Mouse (Mus musculus): ENCODE results near the gene Dlg2.

DNA sequence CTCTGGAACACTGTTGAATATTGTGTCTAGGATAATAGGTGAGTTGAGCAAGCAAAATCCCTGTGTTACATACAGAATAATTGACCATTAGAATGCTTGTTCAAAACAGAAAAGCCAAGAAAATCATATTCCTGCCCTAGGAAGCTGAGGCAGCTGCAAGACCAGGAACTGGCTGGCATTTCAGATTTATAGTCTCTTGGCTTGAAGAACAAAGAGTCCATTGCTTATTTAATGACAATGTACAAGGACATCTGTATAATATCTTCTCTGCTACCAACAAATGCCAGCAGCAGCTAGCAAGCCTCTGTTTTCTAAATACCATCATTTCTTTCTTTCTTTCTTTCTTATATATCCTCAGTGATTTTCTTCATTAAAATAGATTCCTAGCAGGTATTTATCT lies 1243.8 kb downstream of the Dlg2 start:
- TF ChIP-seq CTCF (IDR thresholded peaks at IDR 0.05; ENCODE audit: low read depth, low read length) (no peak), TAL1 (conservative IDR thresholded peaks at IDR 0.05; ENCODE audit: low read depth, low read length) (no peak), GATA1 (IDR thresholded peaks at IDR 0.05; ENCODE audit: borderline replicate concordance, low read length) (no peak), POLR2AphosphoS5 (IDR thresholded peaks at IDR 0.05; ENCODE audit: insufficient replicate concordance, low read depth, low read length) (no peak)

Data from G1E (cell line).